Mouse (Mus musculus): ENCODE data around the gene Nup210l. TPM values are rescaled to one million over a fixed set of nuclear protein-coding genes. Genes with fewer than 3 reads are reported as not detected.
A peak's percentile ranks its signal among the peaks of the same experiment; 100 is the strongest.

The Nup210l gene
- polyA plus RNA-seq, 1 experiment from 2014 or later = 0.50 TPM

- Histone ChIP-seq H3K9me3 (no peaks in the 10 kb centered on the region), H3K4me3 (replicated peaks) (peak overlapping the region; percentile 87), H3K4me1 (peaks cover 16% of the 10 kb centered on the region), H3K27ac (no peak overlapping the region), H3K9ac (peak overlapping the region; percentile 95), H3K4me2 (peak overlapping the region; percentile 86), H3K27me3 (no peaks in the 10 kb centered on the region), H3K36me3 (replicated peaks) (peaks cover 51% of the 10 kb centered on the region)
- 28% methylated on average over 2 of the region's 2 CpGs for WGBS
- ATAC-seq (ENCODE audit: low FRiP score) = no peak
Observed at GRCm38 (mm10) chr3:90255194-90255565, 151.2 kb downstream of the Nup210l start.

- H3K4me1 ChIP-seq = peaks cover 16% of the 10 kb centered on the region
- no peak for ATAC-seq (ENCODE audit: low FRiP score)
- 0 out of 2 replicates have a peak overlapping the region, but pooled peaks have one; percentile 95 for H3K9ac ChIP-seq
- peaks cover 51% of the 10 kb centered on the region for H3K36me3 ChIP-seq (replicated peaks)
- WGBS = 94% methylated on average over 14 of the region's 14 CpGs
- H3K4me3 ChIP-seq (replicated peaks) = no peak overlapping the region
- H3K27me3 ChIP-seq = no peaks in the 10 kb centered on the region
- peak overlapping the region; percentile 86 for H3K4me2 ChIP-seq
- no peaks in the 10 kb centered on the region for H3K9me3 ChIP-seq
- H3K27ac ChIP-seq = no peak overlapping the region
Observed at GRCm38 (mm10) chr3:90255784-90256353, 151.9 kb downstream of the Nup210l start.

- Histone ChIP-seq H3K9me3 (no peaks in the 10 kb centered on the region), H3K4me1 (peaks cover 16% of the 10 kb centered on the region), H3K27me3 (no peaks in the 10 kb centered on the region), H3K4me2 (no peak overlapping the region), H3K27ac (no peak overlapping the region), H3K9ac (no peak overlapping the region), H3K4me3 (replicated peaks) (no peak overlapping the region), H3K36me3 (replicated peaks) (peaks cover 52% of the 10 kb centered on the region)
- no peak for ATAC-seq (ENCODE audit: low FRiP score)
- WGBS = 93% methylated on average over 19 of the region's 19 CpGs
Observed at GRCm38 (mm10) chr3:90256731-90257530, 153.0 kb downstream of the Nup210l start.

GRCm38 (mm10) chr3:90258521-90258920 is 154.6 kb downstream of the Nup210l start:
- Histone ChIP-seq H3K9me3 (no peaks in the 10 kb centered on the region), H3K27ac (no peak overlapping the region), H3K27me3 (no peaks in the 10 kb centered on the region), H3K4me2 (no peak overlapping the region), H3K4me3 (replicated peaks) (no peak overlapping the region), H3K36me3 (replicated peaks) (peaks cover 68% of the 10 kb centered on the region), H3K9ac (no peak overlapping the region), H3K4me1 (peaks cover 16% of the 10 kb centered on the region)
- WGBS = 87% methylated on average over 4 of the region's 4 CpGs
- ATAC-seq (ENCODE audit: low FRiP score) = no peak

MicroRNAs within 50 kb of the gene (microRNA counts, 519-probe panel; counts per million panel counts)
- 1,056 counts per million, percentile 2 among the panel's probes with 10 or more counts for microRNA mmu-miR-190b

Small RNAs within 50 kb of the gene (microRNA-seq; reads per million reads assigned to microRNA genes)
- gene Mir190b = 25.7 reads per million, percentile 37 among the genes with 10 or more reads in this experiment

Other genes starting within 250 kb of the Nup210l start
- gene Il6ra, start 190.9 kb upstream of the Nup210l start, polyA plus RNA-seq (2016; fragmentation: Nextera tagmentation; extraction: Ambion mirVana) = 0.29 and 0.42 TPM in 2 replicates
- gene Atp8b2, start 140.6 kb upstream of the Nup210l start, polyA plus RNA-seq (2016; fragmentation: Nextera tagmentation; extraction: Ambion mirVana) = 14.4 and 15.2 TPM in 2 replicates
- gene Hax1, start 105.4 kb upstream of the Nup210l start, polyA plus RNA-seq (2016; fragmentation: Nextera tagmentation; extraction: Ambion mirVana) = 145 and 150 TPM in 2 replicates
- 188 and 189 TPM in 2 replicates for gene 4933434E20Rik, start 52.5 kb upstream of the Nup210l start, polyA plus RNA-seq (2016; fragmentation: Nextera tagmentation; extraction: Ambion mirVana)
- gene Ubap2l, start 51.5 kb upstream of the Nup210l start, polyA plus RNA-seq (2016; fragmentation: Nextera tagmentation; extraction: Ambion mirVana) = 205 and 225 TPM in 2 replicates
- 496 and 499 TPM in 2 replicates for gene Tpm3, start 31.5 kb upstream of the Nup210l start, polyA plus RNA-seq (2016; fragmentation: Nextera tagmentation; extraction: Ambion mirVana)
- 943 and 1,078 TPM in 2 replicates for gene Rps27, start 109.5 kb downstream of the Nup210l start, polyA plus RNA-seq (2016; fragmentation: Nextera tagmentation; extraction: Ambion mirVana)
- gene Rab13, start 109.6 kb downstream of the Nup210l start, polyA plus RNA-seq (2016; fragmentation: Nextera tagmentation; extraction: Ambion mirVana) = 22.6 and 23.3 TPM in 2 replicates
- gene Jtb, start 127.5 kb downstream of the Nup210l start, polyA plus RNA-seq (2016; fragmentation: Nextera tagmentation; extraction: Ambion mirVana) = 93.8 and 100.0 TPM in 2 replicates
- gene Creb3l4, start 139.4 kb downstream of the Nup210l start, polyA plus RNA-seq (2016; fragmentation: Nextera tagmentation; extraction: Ambion mirVana) = 5.3 and 5.5 TPM in 2 replicates
- 32.8 and 42.8 TPM in 2 replicates for gene Slc39a1, start 144.0 kb downstream of the Nup210l start, polyA plus RNA-seq (2016; fragmentation: Nextera tagmentation; extraction: Ambion mirVana)
- gene Crtc2, start 150.0 kb downstream of the Nup210l start, polyA plus RNA-seq (2016; fragmentation: Nextera tagmentation; extraction: Ambion mirVana) = 19.9 and 20.7 TPM in 2 replicates
- gene Dennd4b, start 161.1 kb downstream of the Nup210l start, polyA plus RNA-seq (2016; fragmentation: Nextera tagmentation; extraction: Ambion mirVana) = 6.0 and 7.9 TPM in 2 replicates
- 15.8 and 17.2 TPM in 2 replicates for gene Gatad2b, start 189.0 kb downstream of the Nup210l start, polyA plus RNA-seq (2016; fragmentation: Nextera tagmentation; extraction: Ambion mirVana)

Measured in forebrain, embryonic 12.5 days (tissue).